Mouse (Mus musculus) midbrain, embryonic 15.5 days (tissue): ENCODE measurements around the gene Prkd2. TPM values are rescaled to one million over a fixed set of nuclear protein-coding genes. Genes with fewer than 3 reads are reported as not detected.

Experiments used
- ATAC-seq: fragments of 200-750 bp; cut with Nextera tagmentation; replicated peaks from 2 replicates; pipeline ENCODE4 v1.8.0; 2017; ENCODE audit warnings: moderate TSS enrichment
- H3K27ac ChIP-seq: fragments of 300-500 bp; sonication (generic); 2 replicates; pipeline ENCODE4 v1.5.1; 2015; ENCODE audit warnings: mild to moderate bottlenecking, inconsistent platforms
- H3K27me3 ChIP-seq: fragments of 300-500 bp; sonication (generic); replicated peaks from 2 replicates; pipeline ENCODE4 v1.6.1; 2015; ENCODE audit warnings: inconsistent platforms
- H3K36me3 ChIP-seq: fragments of 300-500 bp; sonication (generic); replicated peaks from 2 replicates; pipeline ENCODE4 v1.6.1; 2015; ENCODE audit warnings: inconsistent platforms
- H3K4me1 ChIP-seq: fragments of 300-500 bp; sonication (generic); 2 replicates; pipeline ENCODE4 v1.6.1; 2015; ENCODE audit warnings: inconsistent platforms
- H3K4me2 ChIP-seq: fragments of 300-500 bp; sonication (generic); 2 replicates; pipeline ENCODE4 v1.6.1; 2015; ENCODE audit warnings: inconsistent platforms, mild to moderate bottlenecking, moderate library complexity
- H3K4me3 ChIP-seq: fragments of 300-500 bp; sonication (generic); 2 replicates; pipeline ENCODE4 v1.5.1; 2015; ENCODE audit warnings: mild to moderate bottlenecking, inconsistent platforms
- H3K9ac ChIP-seq: fragments of 300-500 bp; sonication (generic); 2 replicates; pipeline ENCODE4 v1.6.1; 2015; ENCODE audit warnings: mild to moderate bottlenecking, inconsistent platforms
- H3K9me3 ChIP-seq: fragments of 300-500 bp; sonication (generic); 2 replicates; pipeline ENCODE4 v1.6.1; 2016; ENCODE audit warnings: inconsistent platforms
- WGBS: fragments of 180-500 bp; shearing (Covaris S2); methylation state at CpG from one replicate; pipeline ENCODE4 v1.1.7; 2015; ENCODE audit warnings: mixed read lengths; 5-methylcytosine and 5-hydroxymethylcytosine counted together
- polyA plus RNA-seq: library from polyadenylated mRNA; unstranded; fragments of >200 nt; fragmentation: Nextera tagmentation; extraction: Ambion mirVana; gene quantifications from 2 replicates; pipeline ENCODE4 v1.2.1, GENCODE M21; 2015

Prkd2 gene
- 6.7 TPM in 2 replicates for polyA plus RNA-seq

DNA sequence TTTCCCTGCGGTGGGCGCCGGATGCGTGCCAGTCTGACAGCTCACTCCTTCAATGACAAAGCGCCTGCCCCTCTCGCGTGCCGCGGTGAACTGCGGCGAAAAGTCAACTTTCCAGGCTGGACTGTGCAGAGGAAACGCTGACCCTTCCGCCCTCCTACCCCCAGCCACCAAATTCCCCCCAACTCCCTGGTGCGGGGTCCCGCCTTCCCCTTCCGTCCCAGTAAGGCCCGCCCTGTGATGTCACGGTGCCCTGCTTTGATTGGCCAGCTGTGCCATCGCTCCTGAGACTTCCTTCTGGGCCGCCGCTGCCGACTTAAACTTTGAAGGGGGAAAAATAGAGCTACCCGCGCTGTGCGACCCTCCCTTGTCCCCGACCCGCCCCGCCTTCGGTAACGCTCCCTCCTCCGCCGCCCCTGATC, at the start of gene Prkd2:
TSS of gene Prkd2 (plus strand) at position 258 of the 419 bp plus-strand sequence.
- peak; percentile 87 for ATAC-seq
- H3K4me2 ChIP-seq, result peak within 1 kb of the TSS; percentile 94
- peak within 1 kb of the TSS; percentile 64 for H3K4me3 ChIP-seq
- H3K36me3 ChIP-seq, result peaks cover 35% of the 10 kb centered on the region
- peak within 1 kb of the TSS; percentile 53 for H3K9ac ChIP-seq
- no peaks in the 10 kb centered on the region for H3K9me3 ChIP-seq
- WGBS, result under 1% methylated on average over 32 of the region's 32 CpGs
- peak within 1 kb of the TSS; percentile 72 for H3K27ac ChIP-seq
- peaks cover 27% of the 10 kb centered on the region for H3K4me1 ChIP-seq
- no peaks in the 10 kb centered on the region for H3K27me3 ChIP-seq

- Histone ChIP-seq H3K4me3 (no peak overlapping the region), H3K9ac (no peak overlapping the region), H3K9me3 (no peaks in the 10 kb centered on the region), H3K4me1 (no peaks in the 10 kb centered on the region), H3K27me3 (no peaks in the 10 kb centered on the region), H3K36me3 (no peaks in the 10 kb centered on the region), H3K4me2 (no peak overlapping the region), H3K27ac (no peak overlapping the region)
- WGBS, result 90% methylated on average over 19 of the region's 19 CpGs
- ATAC-seq, result no peak
Measured at GRCm38 (mm10) chr7:16793010-16793725, 49.5 kb upstream of the Prkd2 start.

- Histone ChIP-seq H3K27me3 (no peaks in the 10 kb centered on the region), H3K9ac (no peak overlapping the region), H3K4me2 (no peak overlapping the region), H3K9me3 (no peaks in the 10 kb centered on the region), H3K36me3 (no peaks in the 10 kb centered on the region), H3K4me3 (no peak overlapping the region), H3K27ac (no peak overlapping the region), H3K4me1 (no peaks in the 10 kb centered on the region)
- no peak for ATAC-seq
- 92% methylated on average over 5 of the region's 5 CpGs for WGBS
Measured at GRCm38 (mm10) chr7:16794886-16795285, 47.8 kb upstream of the Prkd2 start.

DNA sequence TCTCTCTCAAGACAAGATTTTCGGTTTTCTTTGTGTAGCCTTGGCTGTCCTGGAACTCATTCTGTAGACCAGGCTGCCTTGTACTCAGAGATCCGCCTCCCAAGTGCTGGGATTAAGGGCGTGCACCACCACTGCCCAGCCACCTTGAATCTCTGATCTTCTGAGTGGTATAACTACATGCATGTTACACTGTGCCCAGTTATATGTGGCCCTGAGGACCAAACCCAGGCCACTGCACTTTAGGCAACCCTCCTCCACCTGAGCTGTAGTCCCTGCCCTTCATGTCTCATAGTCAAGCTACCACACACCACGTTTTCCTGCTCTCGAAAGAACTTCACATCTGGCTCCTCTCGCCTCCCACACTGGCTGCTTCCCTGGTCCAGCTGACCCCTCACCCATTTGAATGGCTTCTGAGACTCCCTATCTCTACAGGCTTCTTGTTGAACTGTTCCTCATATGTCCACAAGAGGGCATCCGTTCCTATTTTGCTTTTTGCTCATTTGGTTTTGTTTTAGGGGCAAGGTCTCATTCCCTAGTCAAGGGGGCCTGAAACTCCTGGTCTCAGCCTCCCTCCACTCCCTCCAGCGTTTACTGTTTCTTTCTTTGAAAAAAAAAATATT, 38.2 kb upstream of the Prkd2 start:
- Histone ChIP-seq H3K4me1 (peaks cover 1% of the 10 kb centered on the region; the same call in 1 of the 2 replicates), H3K4me2 (no peak overlapping the region), H3K9ac (no peak overlapping the region), H3K27me3 (no peaks in the 10 kb centered on the region), H3K9me3 (no peaks in the 10 kb centered on the region), H3K36me3 (no peaks in the 10 kb centered on the region), H3K4me3 (no peak overlapping the region), H3K27ac (no peak overlapping the region)
- 0 out of 2 replicates have a peak, but pooled peaks have one; percentile 35 for ATAC-seq
- WGBS, result 36% methylated on average over 8 of the region's 8 CpGs

GRCm38 (mm10) chr7:16807936-16808335, 34.8 kb upstream of the Prkd2 start:
- H3K27me3 ChIP-seq, result no peaks in the 10 kb centered on the region
- WGBS, result 87% methylated on average over 9 of the region's 9 CpGs

GRCm38 (mm10) chr7:16808647-16809046, 34.1 kb upstream of the Prkd2 start:
- Histone ChIP-seq H3K9me3 (no peaks in the 10 kb centered on the region), H3K4me2 (no peak overlapping the region), H3K27me3 (no peaks in the 10 kb centered on the region), H3K4me3 (no peak overlapping the region), H3K36me3 (no peaks in the 10 kb centered on the region), H3K4me1 (peaks cover 41% of the 10 kb centered on the region), H3K9ac (no peak overlapping the region), H3K27ac (no peak overlapping the region)
- no peak for ATAC-seq
- 87% methylated on average over 9 of the region's 9 CpGs for WGBS

More at GRCm38 (mm10) chr7:16807936-16808335, 34.8 kb upstream of the Prkd2 start:
- H3K27ac ChIP-seq, result no peak overlapping the region
- no peak overlapping the region for H3K4me2 ChIP-seq
- ATAC-seq, result no peak
- H3K4me1 ChIP-seq, result peaks cover 34% of the 10 kb centered on the region
- H3K9ac ChIP-seq, result no peak overlapping the region
- no peaks in the 10 kb centered on the region for H3K9me3 ChIP-seq
- H3K4me3 ChIP-seq, result no peak overlapping the region
- no peaks in the 10 kb centered on the region for H3K36me3 ChIP-seq

DNA sequence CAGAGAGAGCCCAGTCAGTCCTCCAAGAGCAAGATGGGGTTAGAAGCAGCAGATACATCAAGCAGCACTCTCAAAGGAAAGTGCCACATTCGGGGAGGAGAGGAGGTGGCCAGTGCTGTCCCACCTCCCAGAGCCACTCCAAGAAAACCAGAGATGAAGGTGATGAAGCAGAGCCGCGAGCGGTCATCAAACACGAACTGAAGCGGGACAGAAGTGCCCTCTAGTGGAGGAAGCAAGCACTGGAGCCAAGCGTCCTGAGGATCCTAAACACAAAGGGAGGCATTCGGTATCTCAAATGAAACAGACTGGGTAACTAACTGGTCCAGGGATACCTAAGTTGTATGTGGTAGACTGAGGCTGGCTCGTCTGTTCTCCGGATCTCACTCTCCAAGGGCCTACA, 33.0 kb upstream of the Prkd2 start:
- peak overlapping the region; percentile 58; the same call in 1 of the 2 replicates for H3K4me3 ChIP-seq
- H3K4me1 ChIP-seq, result peaks cover 52% of the 10 kb centered on the region
- no peaks in the 10 kb centered on the region for H3K9me3 ChIP-seq
- H3K36me3 ChIP-seq, result no peaks in the 10 kb centered on the region
- ATAC-seq, result no peak
- no peaks in the 10 kb centered on the region for H3K27me3 ChIP-seq
- 29% methylated on average over 10 of the region's 10 CpGs for whole genome bisulfite sequencing
- H3K27ac ChIP-seq, result peak overlapping the region; percentile 95
- peak overlapping the region; percentile 83 for H3K4me2 ChIP-seq
- H3K9ac ChIP-seq, result no peak overlapping the region

DNA sequence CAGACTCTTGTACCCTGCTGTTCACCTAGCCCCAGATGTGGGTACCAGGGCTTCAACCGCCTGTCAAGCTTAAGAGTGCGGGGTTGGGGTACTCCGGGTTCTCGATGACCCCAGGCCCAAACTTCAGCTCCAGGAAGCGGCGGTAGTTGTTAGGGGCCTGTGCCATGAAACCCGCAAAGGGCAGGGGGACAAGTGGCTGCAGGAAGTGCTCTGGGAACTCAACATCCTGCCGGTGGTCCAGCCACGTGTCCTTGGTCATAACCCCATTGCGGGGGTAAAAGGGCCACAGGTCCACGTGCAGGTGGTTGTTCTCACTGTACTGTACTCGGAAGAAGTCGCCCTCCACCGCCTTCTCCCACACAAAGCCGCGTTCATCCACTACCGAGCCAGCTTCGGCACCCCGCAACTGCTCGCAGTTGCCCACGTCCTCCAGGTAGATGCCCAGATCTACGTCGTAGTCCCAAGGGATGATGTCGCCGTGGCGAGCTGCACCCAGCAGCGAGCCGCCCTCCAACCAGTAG, 32.2 kb upstream of the Prkd2 start:
- Histone ChIP-seq H3K4me1 (peaks cover 59% of the 10 kb centered on the region), H3K9ac (peak overlapping the region; percentile 70)
- peak; percentile 14 for ATAC-seq

GRCm38 (mm10) chr7:16810920-16811648, 31.6 kb upstream of the Prkd2 start:
- H3K9me3 ChIP-seq, result no peaks in the 10 kb centered on the region

More for the DNA sequence above, 32.2 kb upstream of the Prkd2 start:
- Histone ChIP-seq H3K4me3 (peak overlapping the region; percentile 58), H3K27me3 (no peaks in the 10 kb centered on the region), H3K4me2 (peak overlapping the region; percentile 83), H3K27ac (peak overlapping the region; percentile 95), H3K36me3 (no peaks in the 10 kb centered on the region), H3K9me3 (no peaks in the 10 kb centered on the region)
- 54% methylated on average over 28 of the region's 28 CpGs for WGBS

GRCm38 (mm10) chr7:16811649-16812070, 31.0 kb upstream of the Prkd2 start:
- Histone ChIP-seq H3K4me2 (peak overlapping the region; percentile 83), H3K4me1 (peaks cover 63% of the 10 kb centered on the region), H3K9me3 (no peaks in the 10 kb centered on the region), H3K36me3 (no peaks in the 10 kb centered on the region), H3K4me3 (peak overlapping the region; percentile 58), H3K9ac (peak overlapping the region; percentile 70), H3K27me3 (no peaks in the 10 kb centered on the region), H3K27ac (peak overlapping the region; percentile 95)
- no peak for ATAC-seq
- WGBS, result 10% methylated on average over 17 of the region's 17 CpGs

More at GRCm38 (mm10) chr7:16810920-16811648, 31.6 kb upstream of the Prkd2 start:
- Histone ChIP-seq H3K4me2 (peak overlapping the region; percentile 83), H3K4me3 (peak overlapping the region; percentile 58), H3K27me3 (no peaks in the 10 kb centered on the region), H3K4me1 (peaks cover 63% of the 10 kb centered on the region), H3K27ac (peak overlapping the region; percentile 95), H3K36me3 (no peaks in the 10 kb centered on the region), H3K9ac (peak overlapping the region; percentile 70)
- WGBS, result 10% methylated on average over 90 of the region's 90 CpGs
- peak; percentile 51 for ATAC-seq

DNA sequence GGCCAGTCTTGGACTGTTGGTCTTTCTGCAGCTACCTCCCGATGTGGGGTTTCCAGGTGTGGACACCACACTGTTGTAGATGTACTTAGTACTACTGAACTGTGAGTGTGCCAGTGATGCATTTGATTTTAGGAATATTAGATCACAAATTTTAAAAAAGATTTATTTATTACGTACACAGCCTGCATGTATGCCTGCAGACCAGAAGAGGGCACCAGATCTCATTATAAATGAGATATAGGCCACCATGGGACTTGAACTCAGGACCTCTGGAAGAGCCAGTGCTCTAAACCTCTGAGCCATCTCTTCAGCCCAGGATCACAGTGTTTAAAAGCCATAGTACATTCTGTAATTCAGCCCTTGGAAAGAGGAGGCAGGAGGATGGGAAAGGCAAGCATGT, 30.2 kb upstream of the Prkd2 start:
- Histone ChIP-seq H3K4me3 (no peak overlapping the region), H3K4me2 (peak overlapping the region; percentile 83; the same call in 1 of the 2 replicates), H3K36me3 (no peaks in the 10 kb centered on the region), H3K9me3 (no peaks in the 10 kb centered on the region), H3K9ac (no peak overlapping the region), H3K27me3 (no peaks in the 10 kb centered on the region), H3K27ac (no peak overlapping the region), H3K4me1 (peaks cover 68% of the 10 kb centered on the region)
- 76% methylated on average over 2 of the region's 2 CpGs for WGBS
- ATAC-seq, result no peak
